Mouse (Mus musculus) layer of hippocampus, adult 2 months (tissue): ENCODE measurements around the gene Smagp. TPM values are rescaled to one million over a fixed set of nuclear protein-coding genes. Genes with fewer than 3 reads are reported as not detected.
"Not testable (repeated sequence)": the region's sequence is repeated elsewhere in the genome, so short reads cannot be mapped to it uniquely, and the experiment has no call there.

ENCODE experiments used
- DNase-seq, 2 experiments: peaks; one replicate each; pipeline ENCODE4 v3.0.0; 2022; ENCODE audit warnings: low spot score in 2 of 2
- H3K27ac ChIP-seq: fragments of 200-600 bp; 2 replicates; pipeline ENCODE4 v1.8.1; 2022
- H3K4me3 ChIP-seq: fragments of 200-600 bp; 2 replicates; pipeline ENCODE4 v1.8.1; 2022; ENCODE audit warnings: mild to moderate bottlenecking
- CTCF ChIP-seq: fragments of 200-600 bp; conservative IDR thresholded peaks from 2 replicates; pipeline ENCODE4 v1.8.1; 2022; ENCODE audit warnings: antibody characterized with exemption, mild to moderate bottlenecking, moderate library complexity
- total RNA-seq, 2 experiments: library from RNA; stranded (reverse); gene quantifications; 2 replicates each; pipeline ENCODE4 v1.2.3; 2021

Gene Smagp
- total RNA-seq, 2 experiments from 2014 or later: 1.1 to 1.7 TPM

DNA sequence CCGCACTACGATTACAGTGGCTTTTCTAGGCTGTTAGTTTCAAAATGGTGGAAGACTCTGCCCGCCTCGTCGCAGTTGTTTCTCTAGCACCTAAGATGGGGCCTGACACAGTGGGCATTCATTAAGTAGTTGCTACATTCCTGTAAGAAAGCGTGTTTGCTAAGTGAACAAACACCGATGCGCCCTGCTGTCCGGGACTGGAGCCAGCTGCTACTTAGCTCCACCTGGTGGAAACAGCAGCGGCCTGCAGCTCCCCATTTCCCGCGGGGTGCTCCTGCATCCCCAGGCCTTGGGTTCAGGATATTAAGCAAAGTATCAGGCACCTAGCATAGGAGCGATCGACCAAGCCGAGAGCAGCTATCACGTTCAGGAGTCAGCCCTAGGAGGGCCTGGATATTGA lies 23.2 kb downstream of the Smagp start:
- DNase-seq: peak; percentile 72 to 80
- Histone ChIP-seq H3K4me3 (peak overlapping the region; percentile 45), H3K27ac (peak overlapping the region; percentile 92)
- peak; percentile 98 for TF ChIP-seq CTCF

DNA sequence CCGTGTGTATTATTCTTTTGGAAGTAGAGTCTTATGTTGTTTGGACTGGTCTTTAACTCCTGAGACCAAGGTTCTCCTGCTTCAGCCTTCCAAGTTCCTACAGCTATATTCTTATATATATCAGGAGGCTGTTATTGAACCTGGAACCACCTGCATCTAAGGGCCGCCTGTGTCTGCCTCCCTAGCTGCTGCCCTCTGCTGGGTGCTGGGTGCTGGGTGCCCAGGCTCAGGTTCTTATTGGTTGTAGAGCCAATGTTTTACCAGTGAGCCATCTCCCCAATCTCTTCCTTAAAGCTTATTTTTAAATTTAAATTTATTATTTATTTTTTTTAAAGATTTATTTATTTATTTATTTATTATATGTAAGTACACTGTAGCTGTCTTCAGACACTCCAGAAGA lies 24.3 kb downstream of the Smagp start:
- peak; percentile 72 for TF ChIP-seq CTCF
- H3K27ac ChIP-seq: no peak overlapping the region
- no peak for DNase-seq
- no peak overlapping the region for H3K4me3 ChIP-seq

DNA sequence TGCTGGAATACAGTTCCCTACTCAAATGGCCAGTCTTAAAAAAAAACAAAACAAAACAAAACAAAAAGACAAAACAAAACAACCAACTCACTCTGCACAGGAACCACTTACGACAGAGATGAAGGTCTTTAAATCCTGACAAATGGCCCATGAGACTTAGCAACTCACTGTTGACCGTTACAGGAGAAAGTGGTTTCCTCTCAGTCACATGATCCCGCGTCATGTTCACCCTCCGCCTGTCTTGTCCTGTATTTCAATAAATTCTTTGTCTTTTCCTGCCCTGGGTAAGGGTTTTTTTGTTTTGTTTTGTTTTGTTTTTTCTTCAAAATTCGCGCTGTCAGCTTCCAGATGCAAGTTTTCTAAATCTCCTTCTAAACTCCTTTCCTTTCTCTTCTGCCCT lies 24.8 kb downstream of the Smagp start:
- no peak for DNase-seq
- Histone ChIP-seq H3K27ac (no peak overlapping the region), H3K4me3 (no peak overlapping the region)
- TF ChIP-seq CTCF: no peak

DNA sequence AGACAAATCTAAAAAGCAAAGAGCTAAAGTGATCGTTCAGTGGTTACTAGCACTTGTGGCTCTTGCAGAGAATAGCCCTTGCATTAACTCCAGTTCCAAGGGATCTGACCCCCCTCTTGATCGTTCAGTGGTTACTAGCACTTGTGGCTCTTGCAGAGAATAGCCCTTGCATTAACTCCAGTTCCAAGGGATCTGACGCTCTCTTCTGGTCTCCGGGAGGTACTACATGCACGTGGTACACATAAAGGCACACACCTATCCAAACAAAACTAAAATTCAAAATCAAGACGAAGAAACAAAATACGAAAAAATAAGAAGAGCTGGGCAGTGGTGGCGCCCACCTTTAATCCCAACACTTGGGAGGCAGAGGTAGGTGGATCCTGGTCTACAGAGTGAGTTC lies 30.1 kb downstream of the Smagp start:
- not testable (repeated sequence) for H3K4me3 ChIP-seq, H3K27ac ChIP-seq, DNase-seq
- peak; percentile 59 for TF ChIP-seq CTCF

DNA sequence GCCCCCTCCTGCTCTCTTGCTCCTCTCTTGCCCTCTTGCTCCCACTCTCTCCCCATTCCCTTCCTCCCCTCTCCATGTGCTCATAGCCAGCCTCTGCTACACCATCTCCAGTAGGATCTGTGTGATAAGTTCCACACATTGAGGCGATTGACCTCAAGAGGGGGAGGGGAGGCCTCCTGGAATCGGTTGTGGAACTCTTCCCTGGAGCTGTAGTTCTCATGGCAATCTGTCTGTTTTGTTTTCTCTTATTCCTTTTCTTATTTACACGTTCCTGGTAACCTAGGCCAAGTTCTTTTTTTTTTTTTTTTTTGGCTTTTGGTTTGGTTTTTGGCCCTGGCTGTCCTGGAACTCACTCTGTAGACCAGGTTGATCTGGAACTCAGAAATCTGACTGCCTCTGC lies 35.1 kb downstream of the Smagp start:
- H3K4me3 ChIP-seq: no peak overlapping the region
- DNase-seq: no peak
- H3K27ac ChIP-seq: no peak overlapping the region
- TF ChIP-seq CTCF: no peak

DNA sequence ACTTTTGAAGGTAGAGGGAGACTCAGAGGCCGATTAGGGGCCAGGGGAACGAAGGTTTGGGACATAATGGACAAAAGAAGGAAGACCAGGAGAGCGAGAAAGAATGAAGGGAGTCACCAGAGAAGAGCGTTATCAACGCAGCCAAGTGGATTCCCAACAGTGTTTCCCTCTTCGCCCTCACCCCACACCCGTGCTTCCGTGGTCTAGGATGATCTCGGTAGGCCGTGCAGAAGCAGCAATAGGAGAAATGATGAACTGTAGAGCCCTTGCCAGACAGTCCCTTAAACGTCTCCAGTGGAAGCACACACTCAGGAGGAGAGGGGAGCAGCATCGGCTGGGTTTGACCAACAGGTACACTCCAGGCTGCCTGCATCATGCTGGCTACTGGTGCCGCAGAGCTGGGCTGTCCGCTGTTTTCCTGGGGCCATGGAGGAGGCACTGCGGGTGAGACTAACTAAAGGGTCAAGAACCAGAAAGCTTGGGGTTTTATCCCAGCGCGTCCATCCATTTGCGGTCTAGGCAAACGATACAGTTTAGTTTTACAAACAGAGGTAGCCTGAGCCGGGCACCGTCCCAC lies 36.0 kb downstream of the Smagp start:
- H3K27ac ChIP-seq: peak overlapping the region; percentile 94; the same call in 1 of the 2 replicates

DNA sequence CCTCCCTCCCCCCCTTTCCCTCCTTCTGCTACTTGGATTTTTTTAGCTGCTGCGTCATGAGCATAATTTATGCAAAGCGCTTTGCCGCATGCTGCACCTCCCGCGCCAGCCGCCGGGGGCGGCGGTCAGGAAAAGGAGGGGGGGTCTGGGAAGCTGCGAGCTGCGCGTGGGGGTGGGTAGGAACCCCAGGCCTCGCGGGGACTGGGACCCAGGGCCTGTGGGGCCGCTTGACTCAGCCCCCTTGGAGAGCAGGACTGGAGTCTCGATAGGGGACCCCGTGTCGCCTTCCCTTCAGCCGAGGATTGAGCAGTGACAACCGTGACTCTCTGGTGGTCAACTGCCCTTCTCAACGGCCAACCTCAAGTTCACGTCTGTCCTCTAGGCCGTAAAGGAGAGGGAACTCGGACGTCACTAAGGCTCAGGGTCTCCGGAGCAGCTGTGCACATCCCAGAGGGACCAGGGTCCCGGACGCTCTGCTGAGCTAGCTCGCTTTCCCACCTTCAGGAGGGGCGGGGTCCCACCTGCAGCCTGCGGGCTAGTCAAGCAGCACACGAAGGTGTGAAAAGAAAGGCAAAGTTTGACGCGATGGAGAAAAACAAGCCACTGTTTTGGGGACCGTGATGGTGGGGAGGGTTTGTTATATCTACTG lies 36.6 kb downstream of the Smagp start:
- DNase-seq: peak; percentile 72 to 74
- Histone ChIP-seq H3K4me3 (peak overlapping the region; percentile 67), H3K27ac (peak overlapping the region; percentile 94)
- peak; percentile 78 for TF ChIP-seq CTCF

More for the DNA sequence above, 36.0 kb downstream of the Smagp start:
- peak overlapping the region; percentile 67; the same call in 1 of the 2 replicates for H3K4me3 ChIP-seq
- no peak for TF ChIP-seq CTCF
- no peak for DNase-seq

DNA sequence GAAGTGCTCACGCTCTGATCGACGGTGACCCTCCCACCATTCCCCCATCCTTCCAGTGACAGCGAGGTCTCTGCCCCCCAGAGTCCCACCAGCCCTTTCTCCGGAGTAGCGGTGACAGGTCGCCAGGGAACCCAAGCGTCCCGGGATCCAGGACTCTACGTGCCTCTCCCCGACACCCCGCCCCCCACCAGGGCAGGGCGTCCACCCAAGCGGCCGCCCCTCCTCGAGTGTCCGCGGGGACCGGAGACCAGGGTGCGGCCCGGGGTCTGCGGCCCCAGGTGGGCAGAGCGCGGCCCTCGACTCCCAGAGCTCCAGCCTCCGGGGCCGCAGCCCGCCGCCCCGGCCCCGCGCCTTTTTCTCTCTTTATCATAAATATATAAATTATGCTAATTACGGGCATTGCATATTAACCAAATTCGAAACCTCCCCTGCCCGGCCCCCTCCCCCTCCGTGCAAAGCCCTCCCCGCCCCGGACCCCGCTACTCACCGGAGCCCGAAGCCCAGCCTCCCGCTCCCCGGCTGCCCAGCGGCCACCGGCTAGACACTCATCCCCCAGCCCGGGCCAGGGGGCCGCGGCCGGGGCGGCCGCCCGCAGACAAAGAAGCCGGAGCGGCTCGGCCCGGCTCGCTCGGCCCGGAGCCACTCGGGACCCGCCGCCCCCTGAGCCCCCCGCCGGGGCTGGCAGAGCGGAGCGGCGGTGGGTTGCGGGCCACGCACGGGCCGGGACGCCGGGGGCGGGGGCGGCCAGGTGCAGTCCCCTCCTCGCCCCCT lies 37.3 kb downstream of the Smagp start, which contains the start of gene Pou6f1:
TSS of gene Pou6f1 (minus strand) at position 709 of the 771 bp plus-strand sequence.
- peak within 1 kb of the TSS; percentile 94 for H3K27ac ChIP-seq
- H3K4me3 ChIP-seq: peak within 1 kb of the TSS; percentile 67
- no peak for DNase-seq
- TF ChIP-seq CTCF: no peak

DNA sequence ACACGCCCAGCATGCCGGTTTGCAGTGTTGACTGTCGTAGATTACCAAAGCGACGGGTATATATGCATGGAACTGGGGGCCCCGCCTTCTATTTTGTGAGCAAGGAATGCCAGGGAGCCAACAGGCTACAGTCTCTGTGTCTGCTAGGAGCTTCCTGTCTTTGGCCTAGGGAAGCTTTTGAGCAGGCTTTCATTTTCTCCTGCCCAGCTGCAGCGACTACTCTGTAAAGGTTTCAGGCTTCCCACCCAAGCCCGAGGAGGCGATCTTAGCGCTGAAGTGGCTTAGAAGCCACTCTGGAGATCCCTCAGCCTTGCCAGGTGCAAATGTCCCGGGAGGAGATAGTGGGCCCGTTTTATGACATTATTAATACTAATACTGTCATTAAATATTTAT lies 37.9 kb downstream of the Smagp start:
- Histone ChIP-seq H3K4me3 (peak overlapping the region; percentile 67), H3K27ac (peak overlapping the region; percentile 94)
- DNase-seq: no peak

DNA sequence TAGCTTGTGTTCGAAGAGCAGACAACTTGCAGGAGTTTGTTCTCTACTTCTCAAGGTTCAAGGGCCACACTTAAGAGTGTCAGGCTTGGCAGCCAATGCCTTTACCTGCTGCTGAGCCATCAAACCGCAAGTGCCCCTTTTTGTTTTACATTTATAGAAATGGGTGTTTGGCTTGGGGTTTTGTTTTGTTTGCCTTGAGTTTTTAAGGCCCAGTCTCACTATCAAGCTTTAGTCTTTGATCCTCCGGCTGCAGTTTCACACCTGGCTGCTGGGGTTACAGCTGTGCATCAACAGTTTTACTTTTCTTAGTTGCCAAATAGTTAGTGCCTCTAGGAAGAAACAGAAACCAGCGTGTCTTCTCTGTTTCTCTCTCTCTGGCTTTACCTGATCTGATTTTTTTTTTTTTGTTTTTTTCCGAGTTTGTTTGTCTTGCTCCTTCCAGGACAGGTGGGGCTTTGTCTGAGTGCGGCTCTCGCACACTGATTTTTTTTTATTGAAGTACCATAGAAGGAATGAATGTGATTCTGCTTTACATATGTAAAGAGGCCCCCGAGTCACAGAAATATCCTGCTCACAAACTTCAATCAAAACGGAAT lies 38.4 kb downstream of the Smagp start:
- peak overlapping the region; percentile 94; the same call in 1 of the 2 replicates for H3K27ac ChIP-seq
- TF ChIP-seq CTCF: no peak

More for the DNA sequence above, 37.9 kb downstream of the Smagp start:
- no peak for TF ChIP-seq CTCF

DNA sequence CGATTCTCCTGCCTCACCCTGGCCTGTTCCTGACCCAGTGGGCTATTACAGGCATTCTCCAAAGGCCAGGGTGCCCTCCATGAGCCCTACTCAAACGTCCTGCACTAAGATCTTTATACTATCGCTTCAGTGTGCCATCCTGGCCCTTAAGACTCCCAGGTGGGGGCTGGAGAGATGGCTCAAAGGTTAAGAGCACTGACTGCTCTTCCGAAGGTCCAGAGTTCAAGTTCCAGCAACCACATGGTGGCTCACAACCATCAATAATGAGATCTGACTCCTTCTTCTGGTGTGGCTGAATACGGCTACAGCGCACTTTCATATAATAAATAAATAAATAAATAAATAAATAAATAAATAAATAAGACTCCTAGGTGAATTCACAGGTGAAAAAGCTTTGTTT lies 43.9 kb downstream of the Smagp start:
- H3K4me3 ChIP-seq: no peak overlapping the region
- TF ChIP-seq CTCF: no peak
- H3K27ac ChIP-seq: no peak overlapping the region
- DNase-seq: no peak

More for the DNA sequence above, 38.4 kb downstream of the Smagp start:
- no peak for DNase-seq
- peak overlapping the region; percentile 67 for H3K4me3 ChIP-seq

DNA sequence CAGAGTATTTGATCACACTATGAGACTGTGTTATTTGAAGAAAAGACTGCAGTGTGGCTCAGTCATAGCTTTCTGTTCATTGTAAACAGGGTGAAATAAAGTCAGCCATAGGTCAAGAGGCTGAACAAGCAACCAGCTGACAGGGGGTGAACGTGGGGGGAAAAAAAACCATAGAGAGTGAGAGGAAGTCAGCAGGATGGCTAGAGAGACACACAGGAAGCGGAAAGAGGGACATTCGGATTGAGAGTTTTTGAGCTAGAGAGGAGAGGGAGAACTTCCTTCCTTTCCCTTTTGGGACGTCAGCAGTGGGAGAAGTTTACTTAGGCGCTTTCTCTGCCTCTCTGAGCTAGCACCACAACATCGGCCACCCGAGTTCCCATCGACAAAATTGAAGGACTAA lies 46.3 kb downstream of the Smagp start:
- Histone ChIP-seq H3K27ac (no peak overlapping the region), H3K4me3 (no peak overlapping the region)
- DNase-seq: no peak
- TF ChIP-seq CTCF: no peak

DNA sequence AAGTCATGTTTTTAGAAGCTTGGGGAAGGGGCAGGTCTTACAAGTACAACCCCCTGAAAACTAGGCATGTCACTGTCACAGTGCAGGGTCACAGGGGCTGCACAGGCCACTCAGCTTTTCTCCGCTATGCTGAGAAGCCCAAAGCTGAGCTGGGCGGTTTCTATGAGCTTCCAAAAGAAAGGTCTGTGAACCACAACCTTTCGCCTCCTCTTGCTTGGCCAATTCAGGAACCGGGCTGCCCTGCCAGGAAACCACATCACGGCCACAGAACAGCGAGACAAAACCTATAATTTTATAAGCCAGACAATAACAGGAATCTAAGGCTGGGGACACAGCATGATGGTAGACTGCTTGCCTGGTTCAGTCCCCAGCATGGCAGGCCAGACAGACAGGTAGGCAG lies 48.4 kb downstream of the Smagp start:
- Histone ChIP-seq H3K27ac (no peak overlapping the region), H3K4me3 (no peak overlapping the region)
- TF ChIP-seq CTCF: no peak
- no peak for DNase-seq
